Mouse (Mus musculus): ENCODE results near the gene Gtf3a.

DNA sequence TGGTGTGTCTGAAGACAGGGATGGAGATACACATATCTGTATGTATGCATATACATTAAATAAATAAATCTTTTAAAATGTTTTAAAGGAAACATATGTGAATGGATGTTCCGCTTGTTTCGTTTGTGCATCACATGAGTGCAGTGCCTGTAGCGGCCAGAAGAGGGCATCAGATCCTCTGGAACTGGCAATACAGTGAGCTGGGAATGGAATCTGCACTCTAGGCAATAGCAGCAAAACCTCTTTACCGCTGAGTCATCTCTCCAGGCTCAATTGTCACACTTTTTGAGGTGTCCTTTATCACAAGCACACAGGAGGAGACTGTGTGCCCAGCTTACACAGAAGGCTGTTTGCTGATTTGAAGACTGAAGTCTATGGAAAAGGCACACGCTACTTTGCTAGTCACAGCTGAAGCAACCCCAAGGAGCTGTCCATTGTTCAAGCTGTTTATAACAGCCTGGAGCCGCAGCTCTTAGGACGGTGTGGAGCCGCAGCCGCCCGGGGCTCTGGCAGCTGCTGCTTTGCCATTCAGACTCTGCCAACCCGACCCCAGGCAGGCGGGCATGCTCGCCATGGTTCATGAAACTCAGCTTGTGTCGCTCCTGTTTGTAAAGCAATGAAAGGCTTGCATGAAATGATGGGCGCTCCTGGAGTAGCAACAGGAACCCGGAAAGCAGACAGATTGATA, 9.2 kb upstream of the Gtf3a start:
- no peak for TF ChIP-seq CTCF (IDR thresholded peaks at IDR 0.05; ENCODE audit: insufficient read depth, low read length)
- no peak for TF ChIP-seq POLR2A (IDR thresholded peaks at IDR 0.05; ENCODE audit: borderline replicate concordance, extremely low read depth, low read depth, low read length)
